Mouse (Mus musculus): ENCODE results near the gene D630045J12Rik. TPM values are rescaled to one million over a fixed set of nuclear protein-coding genes. Genes with fewer than 3 reads are reported as not detected.

The D630045J12Rik gene
- polyA plus RNA-seq, 1 experiment from 2014 or later: 21.0 TPM

DNA sequence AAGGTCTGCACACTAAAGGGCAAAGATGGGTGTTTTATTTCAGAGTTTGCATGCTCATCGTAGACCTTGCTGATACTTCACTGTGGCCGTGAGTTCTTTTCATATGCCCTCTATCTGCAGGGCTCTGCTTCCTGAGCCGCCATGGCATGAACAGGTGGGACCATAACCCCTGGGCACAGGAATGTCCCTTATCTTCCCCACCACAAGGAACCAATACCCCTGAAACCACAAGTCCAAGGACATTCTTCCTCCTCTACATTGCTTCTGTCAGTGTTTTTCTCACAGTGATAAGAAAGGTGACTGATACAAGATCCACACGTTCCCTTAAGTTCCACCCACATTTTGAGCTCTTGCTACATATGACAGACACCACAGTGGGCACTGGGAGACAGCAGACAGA is 3.0 kb upstream of the D630045J12Rik start:
- Histone ChIP-seq H3K4me3 (no peak overlapping the region), H3K4me2 (no peak overlapping the region)

DNA sequence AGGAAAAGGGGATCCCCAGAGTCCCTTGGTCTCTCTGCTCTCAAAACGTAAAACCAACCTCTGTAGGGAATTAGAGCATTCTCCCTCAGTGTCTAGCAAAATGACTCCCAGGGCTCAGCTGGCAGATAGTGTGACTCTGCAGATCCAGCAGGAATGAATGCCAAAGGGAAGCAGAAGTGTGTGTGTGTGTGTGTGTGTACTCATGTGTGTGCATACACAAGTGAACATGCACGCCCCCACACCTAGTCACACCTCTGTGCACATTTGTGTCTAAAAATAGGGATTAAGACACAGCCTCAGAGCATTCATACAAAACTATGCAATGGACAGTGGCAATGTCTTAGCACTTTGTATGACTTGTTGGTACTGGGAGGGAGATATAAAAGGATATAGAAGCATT is 2.0 kb upstream of the D630045J12Rik start:
- Histone ChIP-seq H3K9ac (no peak overlapping the region), H3K27ac (no peak overlapping the region), H3K9me3 (no peaks in the 10 kb centered on the region), H3K27me3 (replicated peaks) (no peaks in the 10 kb centered on the region), H3K36me3 (replicated peaks) (no peaks in the 10 kb centered on the region), H3K4me1 (peaks cover 26% of the 10 kb centered on the region), H3K4me3 (no peak overlapping the region), H3K4me2 (no peak overlapping the region)
- 66% methylated on average over 2 of the region's 2 CpGs for WGBS
- ATAC-seq (replicated peaks): no peak

More for the DNA sequence above, 3.0 kb upstream of the D630045J12Rik start:
- Histone ChIP-seq H3K27ac (no peak overlapping the region), H3K27me3 (replicated peaks) (no peaks in the 10 kb centered on the region), H3K9ac (no peak overlapping the region), H3K4me1 (peaks cover 16% of the 10 kb centered on the region), H3K36me3 (replicated peaks) (no peaks in the 10 kb centered on the region), H3K9me3 (no peaks in the 10 kb centered on the region)
- 91% methylated on average over 4 of the region's 4 CpGs for WGBS
- ATAC-seq (replicated peaks): no peak

DNA sequence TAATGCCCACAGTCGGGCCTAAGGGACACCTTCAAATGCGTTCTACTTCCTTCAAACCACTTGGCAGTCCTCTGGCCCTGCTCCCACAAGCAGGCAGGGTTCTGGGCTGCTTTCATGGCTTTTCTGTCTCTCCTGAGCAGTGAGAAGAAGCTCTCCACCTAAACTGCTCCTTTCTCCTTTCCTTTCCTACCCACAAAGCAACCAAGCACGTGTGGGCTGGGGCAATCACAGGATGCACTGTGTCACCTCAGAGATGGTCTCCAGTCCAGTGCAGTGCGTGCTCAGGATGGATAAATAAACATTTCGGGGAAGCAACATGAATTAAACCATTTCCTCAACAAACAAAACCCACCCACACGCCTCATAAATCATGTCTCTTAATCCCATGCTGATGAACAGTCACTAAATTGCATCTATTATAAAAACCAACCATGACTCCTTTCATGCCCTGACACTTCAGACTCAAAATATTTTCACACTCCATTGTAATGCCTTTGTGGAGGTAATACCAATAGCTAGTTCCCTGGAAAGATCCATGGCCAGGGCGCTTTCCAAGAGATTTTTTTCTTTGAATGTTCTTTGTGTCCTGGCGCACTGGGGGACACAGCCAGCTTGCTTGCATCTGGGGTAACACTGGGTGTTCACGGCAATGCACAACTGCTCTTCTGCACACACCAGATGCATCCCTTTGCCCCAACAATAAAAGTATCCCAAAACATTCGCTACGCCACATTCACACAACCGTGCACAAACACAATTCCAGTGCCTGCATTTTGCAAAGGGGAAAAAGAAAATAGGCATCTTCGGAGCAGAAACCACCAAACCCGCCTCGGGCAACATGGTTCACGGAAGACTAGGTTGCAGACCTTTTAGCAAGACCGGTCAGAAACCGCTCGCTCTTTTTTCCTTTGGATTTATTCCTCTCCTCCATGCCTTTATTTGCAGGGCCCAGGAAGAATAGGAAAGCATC is 758 bp downstream of the D630045J12Rik start:
- Histone ChIP-seq H3K4me3 (peak overlapping the region; percentile 91), H3K4me1 (peaks cover 43% of the 10 kb centered on the region), H3K36me3 (replicated peaks) (no peaks in the 10 kb centered on the region), H3K9me3 (no peaks in the 10 kb centered on the region), H3K27me3 (replicated peaks) (no peaks in the 10 kb centered on the region), H3K4me2 (peak overlapping the region; percentile 83), H3K27ac (peak overlapping the region; percentile 98), H3K9ac (peak overlapping the region; percentile 99)
- whole genome bisulfite sequencing: 3% methylated on average over 19 of the region's 19 CpGs
- peak; percentile 32 for ATAC-seq (replicated peaks)

DNA sequence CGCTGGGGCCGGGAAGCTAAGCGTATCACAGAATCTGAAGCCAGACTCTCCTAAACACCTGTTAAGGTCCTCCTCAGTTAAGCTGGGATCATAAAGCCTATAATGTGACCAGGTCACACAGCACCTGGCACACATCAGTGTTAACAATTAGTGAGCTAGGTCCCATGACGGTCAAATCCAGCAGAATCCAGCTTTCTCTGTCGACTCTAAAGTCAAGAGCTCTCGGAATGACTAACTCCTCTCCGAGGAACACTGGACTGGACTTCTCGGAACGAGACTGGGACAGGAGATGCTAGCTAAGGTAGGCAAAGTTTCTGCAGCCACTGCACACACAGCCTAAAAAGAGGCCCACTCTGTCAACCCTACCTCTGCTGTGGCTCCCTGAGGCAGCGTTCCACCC is 1.7 kb downstream of the D630045J12Rik start:
- Histone ChIP-seq H3K4me2 (peak overlapping the region; percentile 83), H3K27me3 (replicated peaks) (no peaks in the 10 kb centered on the region), H3K9me3 (no peaks in the 10 kb centered on the region), H3K4me3 (peak overlapping the region; percentile 91), H3K9ac (peak overlapping the region; percentile 99), H3K4me1 (peaks cover 51% of the 10 kb centered on the region), H3K27ac (peak overlapping the region; percentile 98; the same call in 1 of the 2 replicates), H3K36me3 (replicated peaks) (no peaks in the 10 kb centered on the region)
- ATAC-seq (replicated peaks): no peak
- WGBS: 64% methylated on average over 10 of the region's 10 CpGs

DNA sequence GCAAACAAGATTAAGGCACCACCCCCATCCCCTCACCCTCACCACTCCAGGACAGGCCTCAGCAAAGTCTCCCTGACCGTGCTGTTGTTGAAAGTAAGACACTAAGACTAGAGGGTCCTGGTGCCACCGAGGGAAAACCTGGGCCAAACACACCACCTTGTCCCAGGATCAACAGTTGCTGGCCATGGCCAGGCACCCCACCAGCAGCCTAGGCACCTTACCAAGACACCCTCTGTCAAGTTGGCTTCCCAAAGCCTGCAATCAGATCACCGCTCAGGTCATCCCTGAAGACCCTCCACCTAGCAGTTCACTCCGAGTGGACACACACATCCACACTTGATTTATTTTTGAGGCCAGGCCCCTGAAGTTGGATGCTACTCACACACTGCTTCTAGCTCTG is 2.3 kb downstream of the D630045J12Rik start:
- 52% methylated on average over 4 of the region's 4 CpGs for WGBS
- Histone ChIP-seq H3K4me2 (peak overlapping the region; percentile 83), H3K4me1 (peaks cover 52% of the 10 kb centered on the region), H3K27me3 (replicated peaks) (no peaks in the 10 kb centered on the region), H3K9ac (no peak overlapping the region), H3K36me3 (replicated peaks) (no peaks in the 10 kb centered on the region), H3K4me3 (peak overlapping the region; percentile 91), H3K27ac (no peak overlapping the region), H3K9me3 (no peaks in the 10 kb centered on the region)
- ATAC-seq (replicated peaks): no peak

DNA sequence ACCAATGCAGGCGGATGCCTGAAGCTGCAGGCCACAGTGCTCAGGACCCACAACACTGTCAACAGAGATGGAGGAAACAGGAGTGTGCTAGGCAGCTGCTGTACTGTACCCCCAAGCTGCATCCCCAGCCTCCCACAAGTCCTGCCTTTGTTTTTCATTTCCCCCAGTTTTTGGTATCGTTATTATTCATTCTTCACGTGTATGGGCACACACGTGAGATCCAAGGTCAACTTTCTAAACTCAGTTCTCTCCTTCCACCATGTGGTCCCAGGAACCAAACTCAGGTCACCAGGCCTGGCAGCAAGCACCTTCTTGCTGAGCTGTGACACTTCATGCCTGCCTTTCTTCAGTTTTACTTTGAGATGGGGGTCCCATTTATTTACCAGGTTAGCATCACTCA is 6.4 kb downstream of the D630045J12Rik start:
- no peak overlapping the region for H3K4me2 ChIP-seq
- no peak overlapping the region for H3K4me3 ChIP-seq
- H3K27ac ChIP-seq: no peak overlapping the region
- ATAC-seq (replicated peaks): no peak
- H3K36me3 ChIP-seq (replicated peaks): no peaks in the 10 kb centered on the region
- no peak overlapping the region for H3K9ac ChIP-seq
- H3K4me1 ChIP-seq: peaks cover 59% of the 10 kb centered on the region
- H3K27me3 ChIP-seq (replicated peaks): no peaks in the 10 kb centered on the region
- 94% methylated on average over 4 of the region's 4 CpGs for WGBS
- no peaks in the 10 kb centered on the region for H3K9me3 ChIP-seq

DNA sequence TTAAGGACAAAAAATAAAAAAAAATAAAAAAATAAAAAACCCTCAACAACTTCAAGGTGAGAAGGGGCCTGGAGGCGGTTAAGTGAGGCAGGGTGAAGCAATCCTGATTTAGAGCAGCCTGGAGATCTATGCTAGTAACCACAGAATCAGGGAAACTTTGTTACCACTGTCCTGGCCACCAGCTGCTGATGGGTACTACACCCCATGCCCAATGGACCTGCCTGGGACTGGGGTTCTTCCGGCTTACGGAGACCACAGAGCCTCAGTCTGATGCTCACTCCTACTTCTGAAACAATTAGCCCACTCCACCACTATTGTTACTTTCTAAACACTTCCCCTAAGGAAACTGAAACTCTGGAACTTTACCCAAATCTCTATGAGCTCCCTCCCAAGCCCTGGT is 9.0 kb downstream of the D630045J12Rik start:
- Histone ChIP-seq H3K4me2 (no peak overlapping the region), H3K4me3 (no peak overlapping the region), H3K9ac (no peak overlapping the region), H3K4me1 (peaks cover 56% of the 10 kb centered on the region), H3K27me3 (replicated peaks) (no peaks in the 10 kb centered on the region), H3K36me3 (replicated peaks) (no peaks in the 10 kb centered on the region), H3K27ac (no peak overlapping the region), H3K9me3 (no peaks in the 10 kb centered on the region)
- no peak for ATAC-seq (replicated peaks)
- WGBS: 80% methylated on average over 3 of the region's 3 CpGs

DNA sequence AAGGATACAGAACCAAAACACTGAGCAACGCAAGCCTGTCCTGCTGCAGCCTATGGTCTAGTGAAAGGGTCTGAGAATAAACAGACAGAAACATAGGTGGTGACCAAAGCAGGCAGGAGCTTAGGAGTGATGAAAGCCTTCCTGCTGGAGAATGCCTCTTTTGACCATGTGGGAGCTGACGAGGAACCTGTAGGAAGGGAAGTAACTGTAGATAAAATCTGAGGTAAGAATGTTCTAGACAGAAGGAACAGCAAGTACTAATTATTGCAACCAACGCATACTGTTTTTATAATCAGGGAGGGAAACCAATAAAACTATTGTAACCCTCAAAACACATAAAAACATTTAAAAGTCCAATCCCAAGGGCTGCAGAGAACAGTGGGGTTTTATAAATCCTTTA is 9.6 kb downstream of the D630045J12Rik start:
- H3K36me3 ChIP-seq (replicated peaks): no peaks in the 10 kb centered on the region
- H3K27me3 ChIP-seq (replicated peaks): no peaks in the 10 kb centered on the region
- no peak overlapping the region for H3K4me3 ChIP-seq
- no peak overlapping the region for H3K27ac ChIP-seq
- WGBS: 75% methylated on average over 3 of the region's 3 CpGs
- no peak overlapping the region for H3K4me2 ChIP-seq
- no peak for ATAC-seq (replicated peaks)
- peaks cover 51% of the 10 kb centered on the region for H3K4me1 ChIP-seq
- no peaks in the 10 kb centered on the region for H3K9me3 ChIP-seq
- H3K9ac ChIP-seq: no peak overlapping the region

DNA sequence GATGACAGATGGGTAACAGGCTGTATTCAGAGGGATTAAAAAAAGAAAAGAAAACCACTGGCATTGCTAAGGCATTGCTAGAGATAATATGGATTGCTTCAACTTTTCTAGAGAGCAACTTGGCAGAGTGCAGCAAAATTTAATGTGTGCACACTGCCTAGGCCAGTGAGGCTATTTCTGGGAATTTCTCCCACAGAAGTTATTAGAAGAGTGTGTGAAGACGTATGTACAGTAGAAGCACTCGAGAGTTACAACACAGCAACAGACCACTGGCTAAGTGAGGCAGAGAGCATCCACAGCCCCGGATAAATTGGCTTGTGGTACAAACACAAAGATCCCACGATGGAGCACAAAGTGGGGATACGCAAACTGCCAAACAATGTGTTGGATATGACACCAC is 11.0 kb downstream of the D630045J12Rik start:
- H3K4me2 ChIP-seq: no peak overlapping the region
- no peak overlapping the region for H3K9ac ChIP-seq
- no peak overlapping the region for H3K27ac ChIP-seq
- H3K4me1 ChIP-seq: peaks cover 43% of the 10 kb centered on the region
- 85% methylated on average over 5 of the region's 5 CpGs for WGBS
- H3K4me3 ChIP-seq: no peak overlapping the region
- ATAC-seq (replicated peaks): no peak
- no peaks in the 10 kb centered on the region for H3K27me3 ChIP-seq (replicated peaks)
- H3K9me3 ChIP-seq: no peaks in the 10 kb centered on the region
- H3K36me3 ChIP-seq (replicated peaks): no peaks in the 10 kb centered on the region

DNA sequence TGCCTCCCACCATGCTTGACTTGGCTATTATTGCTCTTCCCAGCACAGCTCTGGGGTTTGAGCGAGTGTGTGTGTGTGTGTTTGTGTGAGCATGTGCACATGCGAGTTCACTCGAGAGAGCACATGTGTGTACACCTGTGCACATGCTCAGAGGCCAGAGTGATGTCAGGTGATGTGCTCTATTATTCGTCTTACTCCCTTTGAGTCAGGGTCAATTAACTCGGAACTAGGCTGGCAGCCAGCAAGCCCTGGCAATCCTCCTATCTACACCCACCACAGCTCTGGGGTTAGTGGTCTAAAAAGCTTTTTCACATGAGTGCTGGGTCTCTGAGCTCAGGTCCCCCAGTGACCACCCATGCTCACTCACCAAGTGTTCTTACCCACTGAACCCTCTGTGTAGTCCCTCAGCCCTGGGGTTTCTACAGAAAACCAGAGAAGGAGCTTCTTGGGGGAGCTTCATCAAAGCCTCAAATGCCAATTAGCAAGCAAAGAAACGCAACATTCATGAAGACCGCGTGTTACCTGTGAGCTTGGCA is 11.4 kb downstream of the D630045J12Rik start:
- Histone ChIP-seq H3K4me1 (peaks cover 39% of the 10 kb centered on the region), H3K9ac (no peak overlapping the region), H3K36me3 (replicated peaks) (no peaks in the 10 kb centered on the region), H3K27ac (no peak overlapping the region), H3K9me3 (no peaks in the 10 kb centered on the region), H3K4me2 (no peak overlapping the region), H3K27me3 (replicated peaks) (no peaks in the 10 kb centered on the region), H3K4me3 (no peak overlapping the region)
- 0 out of 2 replicates have a peak, but pooled peaks have one; percentile 12 for ATAC-seq (replicated peaks)
- 70% methylated on average over 8 of the region's 8 CpGs for WGBS

DNA sequence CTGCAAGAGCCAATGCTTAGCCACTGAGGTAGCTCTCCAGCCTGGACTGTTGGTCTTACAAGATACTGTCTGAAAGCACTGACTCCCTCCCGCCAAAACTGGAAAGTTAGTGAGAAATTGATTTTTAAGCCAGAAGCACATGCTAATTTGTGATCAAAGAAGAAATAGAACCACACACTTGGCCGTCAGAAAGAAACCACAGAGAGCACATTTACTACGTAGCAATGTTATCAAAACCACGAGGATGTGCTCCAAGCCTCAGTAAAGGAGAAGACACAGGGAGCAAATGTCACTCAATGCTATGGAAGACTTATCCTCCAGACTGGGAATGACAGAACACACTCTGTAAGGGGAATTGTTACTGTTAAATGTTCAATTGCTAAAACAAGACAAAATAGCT is 12.3 kb downstream of the D630045J12Rik start:
- 88% methylated on average over 4 of the region's 4 CpGs for WGBS
- no peak overlapping the region for H3K27ac ChIP-seq
- ATAC-seq (replicated peaks): no peak

DNA sequence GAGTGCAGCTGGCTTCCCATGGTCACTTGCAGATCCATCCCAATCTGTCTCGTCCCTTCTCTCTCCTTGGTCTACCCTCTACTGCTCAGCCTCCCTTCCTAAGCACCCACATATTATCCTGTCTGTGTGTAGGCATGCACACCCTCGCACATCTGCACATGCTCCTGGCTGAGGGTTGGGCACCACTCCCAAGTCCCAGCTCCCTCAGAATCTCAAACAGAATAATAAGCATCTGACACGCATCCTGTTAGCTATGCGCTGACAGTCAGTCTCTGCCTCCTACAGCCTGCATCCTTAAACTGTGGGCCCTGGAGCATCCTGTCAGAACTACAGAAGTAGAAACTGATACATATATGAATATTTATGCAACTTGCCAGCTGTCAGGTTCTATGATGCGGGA is 13.2 kb downstream of the D630045J12Rik start:
- WGBS: 42% methylated on average over 5 of the region's 5 CpGs
- ATAC-seq (replicated peaks): peak; percentile 77

More for the DNA sequence above, 12.3 kb downstream of the D630045J12Rik start:
- Histone ChIP-seq H3K4me2 (no peak overlapping the region), H3K36me3 (replicated peaks) (no peaks in the 10 kb centered on the region), H3K4me3 (no peak overlapping the region), H3K9ac (no peak overlapping the region), H3K27me3 (replicated peaks) (no peaks in the 10 kb centered on the region), H3K4me1 (peaks cover 36% of the 10 kb centered on the region), H3K9me3 (no peaks in the 10 kb centered on the region)

More for the DNA sequence above, 13.2 kb downstream of the D630045J12Rik start:
- Histone ChIP-seq H3K4me2 (no peak overlapping the region), H3K4me3 (no peak overlapping the region), H3K27ac (0 out of 2 replicates have a peak overlapping the region, but pooled peaks have one; percentile 45), H3K36me3 (replicated peaks) (no peaks in the 10 kb centered on the region), H3K27me3 (replicated peaks) (no peaks in the 10 kb centered on the region), H3K4me1 (peaks cover 36% of the 10 kb centered on the region), H3K9ac (no peak overlapping the region), H3K9me3 (no peaks in the 10 kb centered on the region)

Data from midbrain, embryonic 15.5 days (tissue).